Mouse (Mus musculus) lung, embryonic 14.5 days (tissue): Measurements from ENCODE around the gene Klk1b8. TPM values are rescaled to one million over a fixed set of nuclear protein-coding genes. Genes with fewer than 3 reads are reported as not detected.

Source experiments
- polyA plus RNA-seq: library from polyadenylated mRNA; unstranded; fragments of >200 nt; fragmentation: Nextera tagmentation; extraction: Ambion mirVana; gene quantifications from 2 replicates; pipeline ENCODE4 v1.2.1, GENCODE M21; 2014

Gene Klk1b8
- polyA plus RNA-seq, 1 experiment from 2014 or later: not detected

Other genes starting within 250 kb of the Klk1b8 start
- 1.3 and 1.7 TPM in 2 replicates for gene Klk13, start 238.1 kb upstream of the Klk1b8 start, polyA plus RNA-seq
- gene Klk12, start 181.8 kb upstream of the Klk1b8 start, polyA plus RNA-seq: not detected in 2 replicates
- gene Klk11, start 176.1 kb upstream of the Klk1b8 start, polyA plus RNA-seq: not detected in 2 replicates
- 0.70 and 0.81 TPM in 2 replicates for gene Klk10, start 169.6 kb upstream of the Klk1b8 start, polyA plus RNA-seq
- gene Klk9, start 158.8 kb upstream of the Klk1b8 start, polyA plus RNA-seq: 0.20 TPM in 1 of 2 replicates, not detected in the other
- gene Klk8, start 153.1 kb upstream of the Klk1b8 start, polyA plus RNA-seq: 21.0 and 26.2 TPM in 2 replicates
- 0.09 TPM in 1 of 2 replicates, not detected in the other for gene Klk7, start 139.4 kb upstream of the Klk1b8 start, polyA plus RNA-seq
- not detected in 2 replicates for gene Klk6, start 126.2 kb upstream of the Klk1b8 start, polyA plus RNA-seq
- not detected in 2 replicates for gene Klk5, start 108.7 kb upstream of the Klk1b8 start, polyA plus RNA-seq
- not detected in 2 replicates for gene Klk4, start 69.5 kb upstream of the Klk1b8 start, polyA plus RNA-seq
- gene Klk15, start 16.9 kb upstream of the Klk1b8 start, polyA plus RNA-seq: not detected in 2 replicates
- gene Klk1b1, start 16.1 kb downstream of the Klk1b8 start, polyA plus RNA-seq: not detected in 2 replicates
- not detected in 2 replicates for gene Klk1b9, start 25.4 kb downstream of the Klk1b8 start, polyA plus RNA-seq
- not detected in 2 replicates for gene Klk1b11, start 45.2 kb downstream of the Klk1b8 start, polyA plus RNA-seq
- not detected in 2 replicates for gene Klk1b26, start 61.5 kb downstream of the Klk1b8 start, polyA plus RNA-seq
- gene Klk1b27, start 101.6 kb downstream of the Klk1b8 start, polyA plus RNA-seq: not detected in 2 replicates
- gene Klk1b21, start 151.7 kb downstream of the Klk1b8 start, polyA plus RNA-seq: not detected in 2 replicates
- not detected in 2 replicates for gene Klk1b22, start 162.0 kb downstream of the Klk1b8 start, polyA plus RNA-seq
- gene Klk1b16, start 186.1 kb downstream of the Klk1b8 start, polyA plus RNA-seq: not detected in 2 replicates
- gene Klk1b24, start 237.6 kb downstream of the Klk1b8 start, polyA plus RNA-seq: not detected in 2 replicates
- not detected in 2 replicates for gene Klk1b3, start 247.5 kb downstream of the Klk1b8 start, polyA plus RNA-seq